Mouse (Mus musculus) thymus, adult 2 months (tissue): ENCODE data around the gene Prap1. TPM values are rescaled to one million over a fixed set of nuclear protein-coding genes. Genes with fewer than 3 reads are reported as not detected.

ENCODE experiments used
- DNase-seq: peaks from one replicate; pipeline ENCODE4 v3.0.0; 2021
- H3K27ac ChIP-seq: fragments of 200-500 bp; 2 replicates; pipeline ENCODE4 v1.5.1; 2012; ENCODE audit warnings: low read length, control low read depth; ENCODE audit not compliant: control insufficient read depth, insufficient read depth
- H3K27me3 ChIP-seq: fragments of 200-500 bp; 2 replicates; pipeline ENCODE4 v1.6.1; 2012; ENCODE audit warnings: mild to moderate bottlenecking, low read length, moderate library complexity, mixed read lengths; ENCODE audit not compliant: control insufficient read depth, insufficient read depth
- H3K36me3 ChIP-seq: fragments of 200-500 bp; 2 replicates; pipeline ENCODE4 v1.6.1; 2012; ENCODE audit warnings: mild to moderate bottlenecking, low read length, moderate library complexity; ENCODE audit not compliant: control insufficient read depth, insufficient read depth
- H3K4me1 ChIP-seq: fragments of 200-500 bp; replicated peaks from 2 replicates; pipeline ENCODE4 v1.6.1; 2012; ENCODE audit warnings: low read length; ENCODE audit not compliant: control insufficient read depth, insufficient read depth
- H3K4me3 ChIP-seq: fragments of 200-500 bp; 2 replicates; pipeline ENCODE4 v1.5.1; 2012; ENCODE audit warnings: mild to moderate bottlenecking, low read length, control low read depth, moderate library complexity; ENCODE audit not compliant: control insufficient read depth, insufficient read depth
- CTCF ChIP-seq: fragments of 200-500 bp; IDR thresholded peaks from 2 replicates; pipeline ENCODE4 v1.5.1; 2012; ENCODE audit warnings: mild to moderate bottlenecking, control low read depth, low read length, moderate library complexity, borderline replicate concordance; ENCODE audit not compliant: control insufficient read depth, poor library complexity, insufficient read depth; ENCODE audit errors: extremely low read depth
- POLR2A ChIP-seq: fragments of 200-500 bp; IDR thresholded peaks from 2 replicates; pipeline ENCODE4 v1.6.1; 2012; ENCODE audit warnings: mild to moderate bottlenecking, low read length, control low read depth, moderate library complexity; ENCODE audit not compliant: control insufficient read depth, poor library complexity, insufficient read depth; ENCODE audit errors: extremely low read depth
- WGBS: fragments of 180-500 bp; shearing (Covaris S2); methylation state at CpG from one replicate; pipeline ENCODE4 v1.1.7; 2018; 5-methylcytosine and 5-hydroxymethylcytosine counted together
- polyA plus RNA-seq: library from polyadenylated mRNA; depleted of rRNA; stranded (reverse); fragments of >200 nt; gene quantifications from 2 replicates; pipeline ENCODE4 v1.2.3, GENCODE M21; 2012

The Prap1 gene
- polyA plus RNA-seq, 1 experiment = 5.2 TPM

- DNase-seq = peak; percentile 88
- WGBS = 5% methylated on average over 28 of the region's 28 CpGs
- Histone ChIP-seq H3K4me1 (peaks cover 6% of the 10 kb centered on the region), H3K27ac (no peak within 1 kb of the TSS), H3K4me3 (peak within 1 kb of the TSS; percentile 85), H3K36me3 (no peaks in the 10 kb centered on the region; the same call in 1 of the 2 replicates), H3K27me3 (no peaks in the 10 kb centered on the region)
- TF ChIP-seq POLR2A = peak; percentile 69
- no peak for TF ChIP-seq CTCF
Measured at GRCm38 (mm10) chr7:140116329-140117054, 23.3 kb downstream of the Prap1 start, which contains the start of gene Echs1. Gene Echs1, minus strand, starts transcription at chr7:140116476.

GRCm38 (mm10) chr7:140120484-140120883, 27.3 kb downstream of the Prap1 start:
- no peak overlapping the region for H3K4me3 ChIP-seq
- no peak for DNase-seq
- H3K27ac ChIP-seq = no peak overlapping the region

GRCm38 (mm10) chr7:140121338-140121910, 28.2 kb downstream of the Prap1 start:
- Histone ChIP-seq H3K27ac (no peak overlapping the region), H3K4me3 (no peak overlapping the region), H3K4me1 (peaks cover 7% of the 10 kb centered on the region), H3K27me3 (no peaks in the 10 kb centered on the region), H3K36me3 (no peaks in the 10 kb centered on the region)
- DNase-seq = no peak
- TF ChIP-seq POLR2A (no peak), CTCF (no peak)
- 87% methylated on average over 13 of the region's 13 CpGs for WGBS

More at GRCm38 (mm10) chr7:140120484-140120883, 27.3 kb downstream of the Prap1 start:
- WGBS = 93% methylated on average over 2 of the region's 2 CpGs
- Histone ChIP-seq H3K27me3 (no peaks in the 10 kb centered on the region), H3K36me3 (no peaks in the 10 kb centered on the region), H3K4me1 (peaks cover 6% of the 10 kb centered on the region)
- TF ChIP-seq POLR2A (no peak), CTCF (no peak)

- Histone ChIP-seq H3K27me3 (no peaks in the 10 kb centered on the region), H3K4me3 (no peak overlapping the region), H3K4me1 (peaks cover 12% of the 10 kb centered on the region), H3K27ac (no peak overlapping the region), H3K36me3 (no peaks in the 10 kb centered on the region)
- TF ChIP-seq POLR2A = no peak
- TF ChIP-seq CTCF = no peak
- DNase-seq = no peak
- 76% methylated on average over 4 of the region's 4 CpGs for WGBS
Measured at GRCm38 (mm10) chr7:140122765-140123164, 29.6 kb downstream of the Prap1 start.

- peaks cover 12% of the 10 kb centered on the region for H3K4me1 ChIP-seq
- no peaks in the 10 kb centered on the region for H3K27me3 ChIP-seq
- TF ChIP-seq POLR2A = no peak
- no peak overlapping the region for H3K27ac ChIP-seq
- no peak overlapping the region for H3K4me3 ChIP-seq
- no peaks in the 10 kb centered on the region for H3K36me3 ChIP-seq
- DNase-seq = no peak
- 98% methylated on average over 1 of the region's 1 CpGs for WGBS
Measured at GRCm38 (mm10) chr7:140124382-140124781, 31.2 kb downstream of the Prap1 start.

- H3K4me3 ChIP-seq = peak overlapping the region; percentile 95
- peaks cover 5% of the 10 kb centered on the region; the same call in 1 of the 2 replicates for H3K36me3 ChIP-seq
- TF ChIP-seq POLR2A = peak; percentile 70
- no peak; the same call in 1 of the 2 replicates for TF ChIP-seq CTCF
- peaks cover 12% of the 10 kb centered on the region for H3K4me1 ChIP-seq
- WGBS = 1% methylated on average over 40 of the region's 40 CpGs
- no peak overlapping the region; the same call in 1 of the 2 replicates for H3K27ac ChIP-seq
- peak; percentile 93 for DNase-seq
- no peaks in the 10 kb centered on the region for H3K27me3 ChIP-seq
Measured at GRCm38 (mm10) chr7:140125278-140126021, 32.3 kb downstream of the Prap1 start.
